Mouse (Mus musculus) MEL (cell line): ENCODE measurements around the gene Nsun3. TPM values are rescaled to one million over a fixed set of nuclear protein-coding genes. Genes with fewer than 3 reads are reported as not detected.

Source experiments
- DNase-seq: peaks from one replicate; pipeline ENCODE4 v3.0.0; 2011; ENCODE audit warnings: low read depth, low spot score
- H3K27ac ChIP-seq: 2 replicates; pipeline ENCODE4 v1.5.1; 2012; ENCODE audit warnings: low read depth, mild to moderate bottlenecking, control low read depth, low read length, moderate library complexity; ENCODE audit not compliant: control insufficient read depth
- H3K27me3 ChIP-seq, 2 experiments: fragments of 150-350 bp in 1 of 2; sonication (generic) in 1 of 2; 2 replicates each; pipeline ENCODE4 v1.6.1; 2012; ENCODE audit warnings: low read length in 2 of 2, mild to moderate bottlenecking in 2 of 2, improper control_type of control experiment in 1 of 2, moderate library complexity in 1 of 2; ENCODE audit not compliant: insufficient read depth in 2 of 2, control insufficient read depth in 1 of 2
- H3K36me3 ChIP-seq, 2 experiments: 2 replicates each; pipeline ENCODE4 v1.6.1; 2012 to 2014; ENCODE audit warnings: low read length in 2 of 2, improper control_type of control experiment in 1 of 2, inconsistent platforms in 1 of 2, mild to moderate bottlenecking in 1 of 2; ENCODE audit not compliant: insufficient read depth in 2 of 2, control insufficient read depth in 1 of 2
- H3K4me1 ChIP-seq, 2 experiments: fragments of 150-350 bp in 1 of 2; sonication (generic) in 1 of 2; 2 replicates each; pipeline ENCODE4 v1.6.1; 2012; ENCODE audit warnings: low read length in 2 of 2, improper control_type of control experiment in 1 of 2, mild to moderate bottlenecking in 1 of 2; ENCODE audit not compliant: insufficient read depth in 2 of 2, control insufficient read depth in 1 of 2
- H3K4me3 ChIP-seq, 2 experiments: fragments of 150-350 bp in 1 of 2; sonication (generic) in 1 of 2; 2 replicates each; pipeline ENCODE4 v1.5.1; 2012; ENCODE audit warnings: low read depth in 2 of 2, low read length in 2 of 2, mild to moderate bottlenecking in 2 of 2, moderate library complexity in 2 of 2, control low read depth in 1 of 2, improper control_type of control experiment in 1 of 2; ENCODE audit not compliant: control insufficient read depth in 1 of 2, insufficient read depth in 1 of 2
- H3K79me2 ChIP-seq: 2 replicates; pipeline ENCODE4 v1.6.1; 2012; ENCODE audit warnings: mild to moderate bottlenecking, low read length, moderate library complexity; ENCODE audit not compliant: control insufficient read depth, poor library complexity, insufficient read depth
- H3K9ac ChIP-seq: 2 replicates; pipeline ENCODE4 v1.6.1; 2012; ENCODE audit warnings: low read depth, mild to moderate bottlenecking, control low read depth, low read length, moderate library complexity; ENCODE audit not compliant: control insufficient read depth, poor library complexity, severe bottlenecking
- H3K9me3 ChIP-seq: fragments of 150-350 bp; sonication (generic); replicated peaks from 2 replicates; pipeline ENCODE4 v1.6.1; 2012; ENCODE audit warnings: mild to moderate bottlenecking, low read length, improper control_type of control experiment, moderate library complexity; ENCODE audit not compliant: insufficient read depth
- CHD1 ChIP-seq: IDR thresholded peaks from 2 replicates; pipeline ENCODE4 v1.6.1; 2012; ENCODE audit warnings: low read depth, mild to moderate bottlenecking, inconsistent platforms, low read length, improper control_type of control experiment
- CHD2 ChIP-seq: IDR thresholded peaks from 2 replicates; pipeline ENCODE4 v1.6.1; 2011; ENCODE audit warnings: low read length, improper control_type of control experiment
- CTCF ChIP-seq, 3 experiments: IDR thresholded peaks in 2 of 3; conservative IDR thresholded peaks in 1 of 3; 2 replicates each; pipeline ENCODE4 v1.5.1; 2011 to 2012; ENCODE audit warnings: low read length in 3 of 3, low read depth in 2 of 3, mild to moderate bottlenecking in 2 of 3, improper control_type of control experiment in 1 of 3, inconsistent platforms in 1 of 3, mixed read lengths in 1 of 3, moderate library complexity in 1 of 3; ENCODE audit not compliant: control insufficient read depth in 1 of 3, insufficient read depth in 1 of 3, poor library complexity in 1 of 3, severe bottlenecking in 1 of 3
- E2F4 ChIP-seq: IDR thresholded peaks from 2 replicates; pipeline ENCODE4 v1.6.1; 2011; ENCODE audit warnings: low read depth, low read length, improper control_type of control experiment, borderline replicate concordance
- ELF1 ChIP-seq: IDR thresholded peaks from 2 replicates; pipeline ENCODE4 v1.6.1; 2014; ENCODE audit warnings: low read depth, mild to moderate bottlenecking, inconsistent platforms, low read length, improper control_type of control experiment, moderate library complexity
- GABPA ChIP-seq: IDR thresholded peaks from 2 replicates; pipeline ENCODE4 v1.6.1; 2012; ENCODE audit warnings: low read depth, mild to moderate bottlenecking, inconsistent platforms, low read length, improper control_type of control experiment, moderate library complexity
- GATA1 ChIP-seq: IDR thresholded peaks from 2 replicates; pipeline ENCODE4 v1.6.1; 2011; ENCODE audit warnings: low read depth, low read length, improper control_type of control experiment
- HCFC1 ChIP-seq: IDR thresholded peaks from 2 replicates; pipeline ENCODE4 v1.6.1; 2012; ENCODE audit warnings: low read depth, mild to moderate bottlenecking, inconsistent platforms, low read length, improper control_type of control experiment, moderate library complexity
- JUND ChIP-seq: IDR thresholded peaks from 2 replicates; pipeline ENCODE4 v1.6.1; 2011; ENCODE audit warnings: low read depth, mild to moderate bottlenecking, improper control_type of control experiment, low read length
- MAX ChIP-seq: IDR thresholded peaks from 2 replicates; pipeline ENCODE4 v1.6.1; 2011; ENCODE audit warnings: low read length, improper control_type of control experiment
- MAZ ChIP-seq: IDR thresholded peaks from 2 replicates; pipeline ENCODE4 v1.6.1; 2012; ENCODE audit warnings: low read depth, mild to moderate bottlenecking, inconsistent platforms, low read length, improper control_type of control experiment
- MEF2A ChIP-seq: IDR thresholded peaks from 2 replicates; pipeline ENCODE4 v1.6.1; 2014; ENCODE audit warnings: low read depth, mild to moderate bottlenecking, inconsistent platforms, low read length, improper control_type of control experiment; ENCODE audit not compliant: poor library complexity, insufficient replicate concordance, severe bottlenecking; ENCODE audit errors: extremely low read depth
- MYB ChIP-seq: IDR thresholded peaks from 2 replicates; pipeline ENCODE4 v1.6.1; 2011; ENCODE audit warnings: mild to moderate bottlenecking, low read depth, low read length, improper control_type of control experiment
- MYC ChIP-seq: IDR thresholded peaks from 2 replicates; pipeline ENCODE4 v1.6.1; 2011; ENCODE audit warnings: low read depth, mild to moderate bottlenecking, low read length, improper control_type of control experiment, moderate library complexity
- NRF1 ChIP-seq: IDR thresholded peaks from 2 replicates; pipeline ENCODE4 v1.6.1; 2014; ENCODE audit warnings: low read depth, mild to moderate bottlenecking, inconsistent platforms, low read length, improper control_type of control experiment, moderate library complexity; ENCODE audit not compliant: poor library complexity, insufficient read depth, severe bottlenecking
- TAL1 ChIP-seq: IDR thresholded peaks from 2 replicates; pipeline ENCODE4 v1.6.1; 2012; ENCODE audit warnings: mild to moderate bottlenecking, inconsistent platforms, low read length, moderate library complexity, mixed read lengths
- TBP ChIP-seq: IDR thresholded peaks from 2 replicates; pipeline ENCODE4 v1.8.0; 2011; ENCODE audit warnings: low read depth, low read length, improper control_type of control experiment
- TCF12 ChIP-seq: IDR thresholded peaks from 2 replicates; pipeline ENCODE4 v1.6.1; 2014; ENCODE audit warnings: low read depth, mild to moderate bottlenecking, inconsistent platforms, low read length, improper control_type of control experiment, moderate library complexity
- UBTF ChIP-seq: IDR thresholded peaks from 2 replicates; pipeline ENCODE4 v1.6.1; 2012; ENCODE audit warnings: low read depth, mild to moderate bottlenecking, inconsistent platforms, low read length, improper control_type of control experiment, moderate library complexity, borderline replicate concordance; ENCODE audit not compliant: insufficient read depth
- USF2 ChIP-seq, 2 experiments: IDR thresholded peaks; 2 replicates each; pipeline ENCODE4 v1.6.1; 2011 to 2012; ENCODE audit warnings: improper control_type of control experiment in 2 of 2, low read length in 2 of 2, borderline replicate concordance in 1 of 2, inconsistent platforms in 1 of 2, low read depth in 1 of 2, mild to moderate bottlenecking in 1 of 2; ENCODE audit not compliant: insufficient read depth in 1 of 2
- ZC3H11A ChIP-seq: IDR thresholded peaks from 2 replicates; pipeline ENCODE4 v1.6.1; 2012; ENCODE audit warnings: low read depth, mild to moderate bottlenecking, inconsistent platforms, low read length, improper control_type of control experiment
- ZNF384 ChIP-seq: IDR thresholded peaks from 2 replicates; pipeline ENCODE4 v1.6.1; 2012; ENCODE audit warnings: low read depth, mild to moderate bottlenecking, inconsistent platforms, low read length, improper control_type of control experiment
- polyA plus RNA-seq, 2 experiments: library from polyadenylated mRNA; stranded (reverse) in 1 of 2; unstranded in 1 of 2; fragments of >175 nt in 1 of 2; fragments of >200 nt in 1 of 2; gene quantifications; 2 replicates each; pipeline versions ENCODE4 v1.2.1 to v1.2.4; 2012; ENCODE audit warnings: low replicate concordance in 2 of 2, low read depth in 1 of 2; ENCODE audit not compliant: insufficient read length in 2 of 2, insufficient read depth in 1 of 2, missing spikeins in 1 of 2
- total RNA-seq: library from RNA; depleted of rRNA; stranded (reverse); fragments of 300-350 nt; gene quantifications from 2 replicates; pipeline ENCODE4 v1.2.3, GENCODE M21; 2012

Nsun3 gene
- total and polyA plus RNA-seq, 3 experiments = 4.1 to 7.4 TPM; not detected in 1

DNA sequence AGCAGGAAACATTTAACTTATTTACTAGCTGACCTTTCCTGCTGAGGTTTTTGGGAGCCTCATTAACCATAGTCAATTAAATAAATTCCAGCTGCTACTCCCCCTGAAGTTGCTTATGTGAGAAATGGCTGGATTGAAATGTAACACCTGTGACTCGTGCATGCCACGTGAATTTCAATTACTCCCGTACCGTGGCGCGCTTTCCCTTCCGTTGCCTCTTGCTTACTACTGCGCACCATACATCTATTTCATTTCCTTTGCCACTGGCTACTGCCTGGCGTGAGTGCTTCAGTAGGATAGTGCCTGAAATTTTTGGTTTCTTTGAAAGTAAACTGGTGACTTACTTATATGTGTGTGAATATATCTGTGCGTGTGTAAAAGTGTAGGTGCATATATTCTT, 8.3 kb downstream of the Nsun3 start:
- H3K9me3 ChIP-seq = no peaks in the 10 kb centered on the region
- no peak overlapping the region for H3K27ac ChIP-seq
- H3K4me3 ChIP-seq = no peak overlapping the region
- H3K36me3 ChIP-seq = no peaks in the 10 kb centered on the region
- no peaks in the 10 kb centered on the region for H3K79me2 ChIP-seq
- H3K4me1 ChIP-seq = no peaks in the 10 kb centered on the region
- DNase-seq = no peak
- H3K9ac ChIP-seq = no peak overlapping the region
- TF ChIP-seq NRF1 (no peak), UBTF (no peak), CHD1 (no peak), ELF1 (no peak), MAZ (no peak), TCF12 (no peak), CHD2 (no peak)
- TF ChIP-seq, all 39 proteins: peak for 0
- H3K27me3 ChIP-seq = no peaks in the 10 kb centered on the region

DNA sequence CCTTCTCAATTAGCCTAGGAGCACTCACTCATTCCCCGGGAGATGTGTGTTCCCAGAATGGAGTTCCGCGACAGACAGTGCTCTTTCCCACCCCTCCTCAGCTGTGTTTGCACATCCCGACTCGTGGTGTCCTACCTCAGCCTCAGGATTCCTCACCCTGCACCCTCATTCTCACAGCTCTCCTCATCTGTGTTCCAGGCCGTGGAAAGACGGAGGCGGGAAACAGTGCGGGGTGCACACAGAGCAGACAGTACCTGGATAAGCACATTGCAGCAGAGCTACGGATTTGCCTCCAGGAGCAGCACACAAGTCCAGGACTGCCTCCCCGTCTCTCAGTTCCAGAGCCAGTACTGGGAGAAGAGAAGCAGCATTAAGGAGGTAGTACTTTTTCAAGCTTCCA, 10.6 kb downstream of the Nsun3 start:
- no peak for DNase-seq
- Histone ChIP-seq H3K4me1 (no peaks in the 10 kb centered on the region), H3K27me3 (no peaks in the 10 kb centered on the region), H3K27ac (no peak overlapping the region), H3K4me3 (no peak overlapping the region), H3K36me3 (no peaks in the 10 kb centered on the region), H3K79me2 (no peaks in the 10 kb centered on the region), H3K9me3 (no peaks in the 10 kb centered on the region), H3K9ac (no peak overlapping the region)
- TF ChIP-seq CTCF (IDR thresholded peaks at IDR 0.05 in 2 of 3, conservative IDR thresholded peaks at IDR 0.05 in 1 of 3; ENCODE audit: control insufficient read depth in 1 of 3, insufficient read depth in 1 of 3, low read depth in 2 of 3, low read length in 3 of 3, poor library complexity in 1 of 3, severe bottlenecking in 1 of 3) (no peak), JUND (no peak), MAX (no peak), USF2 (IDR thresholded peaks at IDR 0.05; ENCODE audit: borderline replicate concordance in 1 of 2, insufficient read depth in 1 of 2, low read depth in 1 of 2, low read length in 2 of 2) (no peak), HCFC1 (no peak), TAL1 (no peak), MYC (no peak), ZNF384 (no peak)

DNA sequence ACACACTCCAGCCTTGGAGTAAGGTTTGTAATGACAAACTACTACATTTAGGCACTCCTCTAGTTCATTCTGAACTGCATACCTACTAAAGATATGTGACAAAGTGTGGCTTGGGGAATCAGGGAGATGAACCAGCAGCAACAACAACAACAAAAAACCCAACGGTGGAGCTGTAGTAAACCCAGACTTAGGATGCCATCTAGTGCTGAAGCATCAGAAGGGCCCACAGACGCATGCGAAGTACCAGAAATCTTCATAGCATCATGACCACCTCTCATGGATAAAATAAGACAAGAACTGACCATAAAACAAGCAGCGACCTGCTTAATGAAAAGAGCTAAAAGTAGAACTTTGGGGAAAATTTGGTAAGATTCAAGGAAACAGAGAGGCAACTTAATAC, 13.2 kb downstream of the Nsun3 start:
- Histone ChIP-seq H3K4me1 (no peaks in the 10 kb centered on the region), H3K79me2 (no peaks in the 10 kb centered on the region), H3K36me3 (no peaks in the 10 kb centered on the region)

More for the DNA sequence above, 13.2 kb downstream of the Nsun3 start:
- no peak overlapping the region for H3K9ac ChIP-seq
- TF ChIP-seq MYC = no peak
- no peak for TF ChIP-seq TBP
- TF ChIP-seq ZC3H11A = no peak
- no peak for TF ChIP-seq UBTF
- TF ChIP-seq GATA1 = no peak
- TF ChIP-seq NRF1 = no peak
- TF ChIP-seq E2F4 = no peak
- no peak for TF ChIP-seq MYB
- TF ChIP-seq GABPA = no peak
- TF ChIP-seq MEF2A = no peak
- no peaks in the 10 kb centered on the region for H3K27me3 ChIP-seq
- no peak for DNase-seq
- H3K27ac ChIP-seq = no peak overlapping the region
- H3K4me3 ChIP-seq = no peak overlapping the region
- H3K9me3 ChIP-seq = no peaks in the 10 kb centered on the region
